Mouse (Mus musculus) kidney, postnatal 4 days (tissue): ENCODE results near the gene Ets2.

Experiments used
- DNase-seq, 2 experiments: peaks; one replicate each; pipeline ENCODE4 v3.0.0; 2021; ENCODE audit warnings: mixed read lengths in 2 of 2

Ets2 gene

GRCm38 (mm10) chr16:95700224-95700623 is 1.7 kb upstream of the Ets2 start:
- peak; percentile 46 to 56 for DNase-seq

- DNase-seq = no peak
These were observed 979 bp downstream of the Ets2 start for GRCm38 (mm10) chr16:95702562-95703545.

GRCm38 (mm10) chr16:95703958-95704357 is 2.1 kb downstream of the Ets2 start:
- DNase-seq = peak in 1 of 2 experiments; percentile 50

- no peak for DNase-seq
These were observed 2.9 kb downstream of the Ets2 start for GRCm38 (mm10) chr16:95704662-95705330.

- DNase-seq = no peak
These were observed 3.9 kb downstream of the Ets2 start for GRCm38 (mm10) chr16:95705771-95706170.

- peak in 1 of 2 experiments; percentile 53 for DNase-seq
These were observed 6.5 kb downstream of the Ets2 start for GRCm38 (mm10) chr16:95708211-95709004.

GRCm38 (mm10) chr16:95709175-95709574 is 7.3 kb downstream of the Ets2 start:
- DNase-seq = no peak

- no peak for DNase-seq
These were observed 8.3 kb downstream of the Ets2 start for GRCm38 (mm10) chr16:95710129-95710528.

GRCm38 (mm10) chr16:95712121-95712520 is 10.2 kb downstream of the Ets2 start:
- no peak for DNase-seq

GRCm38 (mm10) chr16:95713077-95713476 is 11.2 kb downstream of the Ets2 start:
- DNase-seq = peak in 1 of 2 experiments; percentile 11

GRCm38 (mm10) chr16:95715026-95715425 is 13.2 kb downstream of the Ets2 start:
- no peak for DNase-seq

GRCm38 (mm10) chr16:95716061-95716706 is 14.3 kb downstream of the Ets2 start:
- DNase-seq = peak in 1 of 2 experiments; percentile 3

GRCm38 (mm10) chr16:95717631-95718030 is 15.8 kb downstream of the Ets2 start:
- peak in 1 of 2 experiments; percentile 1 for DNase-seq

GRCm38 (mm10) chr16:95718119-95718518 is 16.2 kb downstream of the Ets2 start:
- DNase-seq = peak in 1 of 2 experiments; percentile 1

GRCm38 (mm10) chr16:95720532-95720931 is 18.7 kb downstream of the Ets2 start:
- DNase-seq = peak in 1 of 2 experiments; percentile 2

GRCm38 (mm10) chr16:95724251-95724650 is 22.4 kb downstream of the Ets2 start:
- DNase-seq = peak in 1 of 2 experiments; percentile 0

GRCm38 (mm10) chr16:95724776-95725175 is 22.9 kb downstream of the Ets2 start:
- no peak for DNase-seq

- no peak for DNase-seq
These were observed 24.9 kb downstream of the Ets2 start for GRCm38 (mm10) chr16:95726802-95727201.

GRCm38 (mm10) chr16:95728453-95729435 is 26.9 kb downstream of the Ets2 start:
- DNase-seq = peak in 1 of 2 experiments; percentile 48

GRCm38 (mm10) chr16:95729775-95730174 is 27.9 kb downstream of the Ets2 start:
- peak in 1 of 2 experiments; percentile 1 for DNase-seq

GRCm38 (mm10) chr16:95734785-95735184 is 32.9 kb downstream of the Ets2 start:
- no peak for DNase-seq
